Mouse (Mus musculus) kidney, postnatal 36 days (tissue): ENCODE data around the gene Prkar1b.

Experiments used
- DNase-seq, 2 experiments: peaks; one replicate each; pipeline ENCODE4 v3.0.0; 2021 to 2022; ENCODE audit warnings: mixed read lengths in 2 of 2

Prkar1b gene

GRCm38 (mm10) chr5:139060460-139061051 is 89.2 kb downstream of the Prkar1b start:
- no peak for DNase-seq

- DNase-seq = no peak
These were observed 96.6 kb downstream of the Prkar1b start for GRCm38 (mm10) chr5:139053176-139053575.

- DNase-seq = no peak
These were observed 98.5 kb downstream of the Prkar1b start for GRCm38 (mm10) chr5:139051276-139051675.

GRCm38 (mm10) chr5:139049367-139049766 is 100.4 kb downstream of the Prkar1b start:
- no peak for DNase-seq

- DNase-seq = no peak
These were observed 102.6 kb downstream of the Prkar1b start for GRCm38 (mm10) chr5:139047171-139047570.

- DNase-seq = no peak
These were observed 103.2 kb downstream of the Prkar1b start for GRCm38 (mm10) chr5:139046636-139047035.

- no peak for DNase-seq
These were observed 106.3 kb downstream of the Prkar1b start for GRCm38 (mm10) chr5:139043546-139043945.

GRCm38 (mm10) chr5:139042299-139042698 is 107.5 kb downstream of the Prkar1b start:
- no peak for DNase-seq

GRCm38 (mm10) chr5:139035171-139035570 is 114.6 kb downstream of the Prkar1b start:
- DNase-seq = no peak

- DNase-seq = no peak
These were observed 115.1 kb downstream of the Prkar1b start for GRCm38 (mm10) chr5:139034746-139035145.

- DNase-seq = peak; percentile 34 to 41
These were observed 116.1 kb downstream of the Prkar1b start for GRCm38 (mm10) chr5:139033406-139034317.

- DNase-seq = peak; percentile 34 to 43
These were observed 122.2 kb downstream of the Prkar1b start for GRCm38 (mm10) chr5:139027603-139028002.

GRCm38 (mm10) chr5:139024351-139025105 is 125.3 kb downstream of the Prkar1b start:
- no peak for DNase-seq

- peak; percentile 62 to 69 for DNase-seq
These were observed 129.2 kb downstream of the Prkar1b start for GRCm38 (mm10) chr5:139020595-139020994.

GRCm38 (mm10) chr5:139017371-139018124 is 132.3 kb downstream of the Prkar1b start:
- DNase-seq = peak; percentile 92 to 93

GRCm38 (mm10) chr5:139015097-139015496 is 134.7 kb downstream of the Prkar1b start:
- peak; percentile 88 to 91 for DNase-seq

GRCm38 (mm10) chr5:139010649-139011048 is 139.2 kb downstream of the Prkar1b start:
- DNase-seq = no peak

GRCm38 (mm10) chr5:139007141-139007775 is 142.5 kb downstream of the Prkar1b start:
- peak; percentile 79 to 87 for DNase-seq

GRCm38 (mm10) chr5:139004588-139004987 is 145.2 kb downstream of the Prkar1b start:
- no peak for DNase-seq

- DNase-seq = no peak
These were observed 150.1 kb downstream of the Prkar1b start for GRCm38 (mm10) chr5:138999716-139000115.

GRCm38 (mm10) chr5:138997936-138998580 is 151.7 kb downstream of the Prkar1b start:
- peak; percentile 56 to 68 for DNase-seq
